Mouse (Mus musculus): Measurements from ENCODE around the gene Ccdc57. TPM values are rescaled to one million over a fixed set of nuclear protein-coding genes. Genes with fewer than 3 reads are reported as not detected.
"Not testable (repeated sequence)": the region's sequence is repeated elsewhere in the genome, so short reads cannot be mapped to it uniquely, and the experiment has no call there.

The Ccdc57 gene
- polyA plus RNA-seq, 1 experiment from 2014 or later, result 1.3 TPM

GRCm38 (mm10) chr11:120862819-120863218, 69.9 kb downstream of the Ccdc57 start:
- ATAC-seq, result no peak
- Histone ChIP-seq H3K4me2 (replicated peaks; ENCODE audit: low read depth) (no peak overlapping the region), H3K9me3 (ENCODE audit: control insufficient read depth) (no peaks in the 10 kb centered on the region), H3K4me1 (replicated peaks; ENCODE audit: control insufficient read depth, insufficient read depth, low read length) (no peaks in the 10 kb centered on the region), H3K27me3 (replicated peaks; ENCODE audit: control insufficient read depth, insufficient read depth, low read length) (no peaks in the 10 kb centered on the region), H3K27ac (ENCODE audit: low read depth, low read length) (no peak overlapping the region), H3K9ac (ENCODE audit: low read depth, low read length) (no peak overlapping the region), H3K36me3 (ENCODE audit: control insufficient read depth, insufficient read depth) (0 out of 2 replicates have a peak, but pooled peaks cover 21% of the 10 kb centered on the region), H3K4me3 (ENCODE audit: low read depth, low read length) (no peak overlapping the region)
- 80% methylated on average over 10 of the region's 10 CpGs for WGBS
- TF ChIP-seq CTCF (IDR thresholded peaks at IDR 0.05; ENCODE audit: low read depth), result no peak

- H3K9ac ChIP-seq (ENCODE audit: low read depth, low read length); H3K9me3 ChIP-seq (ENCODE audit: control insufficient read depth); H3K4me3 ChIP-seq (ENCODE audit: low read depth, low read length); H3K4me1 ChIP-seq (replicated peaks; ENCODE audit: control insufficient read depth, insufficient read depth, low read length); ATAC-seq; H3K4me2 ChIP-seq (replicated peaks; ENCODE audit: low read depth); H3K27me3 ChIP-seq (replicated peaks; ENCODE audit: control insufficient read depth, insufficient read depth, low read length); H3K27ac ChIP-seq (ENCODE audit: low read depth, low read length): not testable (repeated sequence)
- peaks cover 23% of the 10 kb centered on the region; the same call in 1 of the 2 replicates for H3K36me3 ChIP-seq (ENCODE audit: control insufficient read depth, insufficient read depth)
- WGBS, result 62% methylated on average over 3 of the region's 3 CpGs
Measured at GRCm38 (mm10) chr11:120855938-120856337, 76.7 kb downstream of the Ccdc57 start.

DNA sequence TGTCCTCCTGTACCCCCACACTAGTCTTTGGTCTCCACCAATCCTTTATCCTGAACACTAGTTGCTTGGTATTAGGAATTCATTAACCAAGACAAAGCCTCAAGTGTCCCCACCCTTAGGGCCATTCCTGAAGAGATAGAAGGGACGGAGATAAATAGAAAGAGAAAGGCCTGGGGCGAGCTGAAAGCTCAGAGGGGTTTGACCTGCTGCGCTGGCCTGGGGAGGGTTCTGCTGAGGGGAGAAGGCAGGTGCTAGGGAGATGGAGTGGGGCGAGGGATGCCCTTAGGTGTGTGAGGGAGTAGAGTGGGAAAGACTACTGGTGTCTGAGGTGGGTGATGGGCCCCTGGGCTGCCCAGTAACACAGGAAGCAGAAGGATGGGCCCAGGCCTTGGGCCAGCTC, 78.9 kb downstream of the Ccdc57 start:
- no peak for ATAC-seq

DNA sequence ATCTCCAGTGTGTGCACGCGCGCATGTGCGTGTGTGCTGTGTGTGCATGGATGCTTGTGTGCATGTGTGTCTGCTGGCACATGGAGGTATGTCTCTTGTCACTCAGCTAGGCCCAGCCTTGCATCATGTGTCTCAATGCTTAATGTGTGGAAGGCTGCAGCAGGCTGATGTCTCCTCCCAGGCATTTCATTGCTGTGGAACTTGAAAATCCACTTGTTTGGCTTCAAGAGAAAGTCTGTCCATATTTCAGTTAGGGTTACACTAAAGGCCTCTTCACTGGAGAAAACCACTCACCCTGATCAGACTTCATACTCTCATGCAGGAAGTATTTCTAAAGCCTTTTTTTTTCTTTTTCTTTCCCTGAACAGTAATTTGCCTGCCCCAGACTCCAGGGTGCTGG, 79.5 kb downstream of the Ccdc57 start:
- Histone ChIP-seq H3K9me3 (ENCODE audit: control insufficient read depth) (no peaks in the 10 kb centered on the region), H3K27ac (ENCODE audit: low read depth, low read length) (no peak overlapping the region), H3K4me2 (replicated peaks; ENCODE audit: low read depth) (no peak overlapping the region), H3K4me3 (ENCODE audit: low read depth, low read length) (no peak overlapping the region), H3K27me3 (replicated peaks; ENCODE audit: control insufficient read depth, insufficient read depth, low read length) (no peaks in the 10 kb centered on the region), H3K36me3 (ENCODE audit: control insufficient read depth, insufficient read depth) (peaks cover 4% of the 10 kb centered on the region; the same call in 1 of the 2 replicates), H3K4me1 (replicated peaks; ENCODE audit: control insufficient read depth, insufficient read depth, low read length) (peaks cover 4% of the 10 kb centered on the region; the same call in 1 of the 2 replicates), H3K9ac (ENCODE audit: low read depth, low read length) (no peak overlapping the region)
- 93% methylated on average over 4 of the region's 4 CpGs for WGBS
- no peak for TF ChIP-seq CTCF (IDR thresholded peaks at IDR 0.05; ENCODE audit: low read depth)
- ATAC-seq, result no peak

More for the DNA sequence above, 78.9 kb downstream of the Ccdc57 start:
- no peak overlapping the region for H3K4me3 ChIP-seq (ENCODE audit: low read depth, low read length)
- H3K36me3 ChIP-seq (ENCODE audit: control insufficient read depth, insufficient read depth), result peaks cover 11% of the 10 kb centered on the region; the same call in 1 of the 2 replicates
- H3K9me3 ChIP-seq (ENCODE audit: control insufficient read depth), result no peaks in the 10 kb centered on the region
- peaks cover 4% of the 10 kb centered on the region; the same call in 1 of the 2 replicates for H3K4me1 ChIP-seq (replicated peaks; ENCODE audit: control insufficient read depth, insufficient read depth, low read length)
- no peak overlapping the region for H3K27ac ChIP-seq (ENCODE audit: low read depth, low read length)
- WGBS, result 61% methylated on average over 4 of the region's 4 CpGs
- H3K27me3 ChIP-seq (replicated peaks; ENCODE audit: control insufficient read depth, insufficient read depth, low read length), result no peaks in the 10 kb centered on the region
- no peak overlapping the region for H3K9ac ChIP-seq (ENCODE audit: low read depth, low read length)
- H3K4me2 ChIP-seq (replicated peaks; ENCODE audit: low read depth), result no peak overlapping the region
- no peak for TF ChIP-seq CTCF (IDR thresholded peaks at IDR 0.05; ENCODE audit: low read depth)

DNA sequence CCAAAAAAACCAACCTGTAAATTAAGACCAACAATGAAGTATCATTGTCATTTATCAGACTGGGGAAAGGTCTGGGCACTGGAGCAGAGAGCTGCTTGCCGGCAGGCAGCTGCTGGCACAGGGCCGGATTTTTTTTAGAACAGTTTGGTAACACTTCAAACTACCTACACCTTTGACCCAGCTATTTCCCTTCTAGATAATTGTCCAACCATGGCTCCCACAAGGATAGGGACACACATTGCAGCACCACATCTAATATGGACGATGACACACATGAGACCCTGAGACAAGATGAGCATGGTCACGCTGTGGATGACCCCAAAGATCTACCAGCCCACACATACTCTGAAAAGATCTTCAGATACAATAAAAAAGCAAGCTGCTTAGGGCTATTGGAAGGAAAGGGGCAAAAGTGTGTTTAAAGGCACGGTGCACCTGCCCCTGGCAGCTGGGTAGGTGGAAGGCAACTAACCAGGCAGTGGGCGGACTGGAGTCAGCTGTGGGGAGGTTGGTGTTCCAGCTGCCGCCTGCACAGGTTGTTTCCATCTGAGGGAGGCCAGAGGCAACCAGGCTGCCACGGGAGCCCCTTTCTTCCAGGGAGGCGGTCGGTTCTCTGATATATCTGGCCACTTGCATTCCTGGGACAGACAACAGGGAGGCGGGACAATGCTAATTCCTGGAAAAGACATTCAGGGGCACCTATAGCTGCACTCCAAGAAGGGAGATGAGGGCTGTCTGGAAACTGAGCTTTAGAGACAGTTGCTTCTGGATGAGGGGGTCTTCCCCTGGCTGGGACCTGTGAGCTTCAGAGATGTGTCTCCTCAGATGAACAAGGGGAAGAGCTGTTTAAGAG, 80.4 kb downstream of the Ccdc57 start:
- H3K9ac ChIP-seq (ENCODE audit: low read depth, low read length), result no peak overlapping the region
- no peak overlapping the region for H3K4me2 ChIP-seq (replicated peaks; ENCODE audit: low read depth)
- no peak overlapping the region for H3K27ac ChIP-seq (ENCODE audit: low read depth, low read length)
- 55% methylated on average over 11 of the region's 11 CpGs for WGBS
- H3K9me3 ChIP-seq (ENCODE audit: control insufficient read depth), result no peaks in the 10 kb centered on the region
- H3K4me3 ChIP-seq (ENCODE audit: low read depth, low read length), result no peak overlapping the region
- H3K27me3 ChIP-seq (replicated peaks; ENCODE audit: control insufficient read depth, insufficient read depth, low read length), result no peaks in the 10 kb centered on the region
- no peaks in the 10 kb centered on the region; the same call in 1 of the 2 replicates for H3K36me3 ChIP-seq (ENCODE audit: control insufficient read depth, insufficient read depth)
- H3K4me1 ChIP-seq (replicated peaks; ENCODE audit: control insufficient read depth, insufficient read depth, low read length), result peaks cover 4% of the 10 kb centered on the region; the same call in 1 of the 2 replicates
- ATAC-seq, result no peak
- no peak for TF ChIP-seq CTCF (IDR thresholded peaks at IDR 0.05; ENCODE audit: low read depth)

DNA sequence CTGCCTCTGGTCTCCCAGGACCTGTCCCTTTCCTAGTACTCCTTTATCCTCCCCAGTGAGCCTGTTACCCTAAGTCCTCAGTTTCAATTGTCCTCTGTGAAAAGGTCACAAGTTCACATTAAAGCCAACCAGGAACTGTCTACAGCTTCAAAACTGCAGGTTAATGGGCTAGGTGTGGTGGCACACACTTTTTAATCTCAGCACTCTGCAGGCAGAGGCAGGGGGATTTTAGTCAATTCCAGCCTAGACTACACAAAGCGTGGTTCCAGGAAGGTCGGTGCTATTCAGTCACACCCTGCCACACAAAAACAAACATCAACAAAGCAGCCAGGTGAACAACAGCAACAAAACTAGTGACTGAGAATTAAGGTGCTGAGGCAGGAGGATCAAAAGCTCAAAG, 81.1 kb downstream of the Ccdc57 start:
- Histone ChIP-seq H3K4me1 (replicated peaks; ENCODE audit: control insufficient read depth, insufficient read depth, low read length) (peaks cover 4% of the 10 kb centered on the region; the same call in 1 of the 2 replicates), H3K9ac (ENCODE audit: low read depth, low read length) (no peak overlapping the region), H3K36me3 (ENCODE audit: control insufficient read depth, insufficient read depth) (no peaks in the 10 kb centered on the region; the same call in 1 of the 2 replicates), H3K27ac (ENCODE audit: low read depth, low read length) (no peak overlapping the region), H3K4me2 (replicated peaks; ENCODE audit: low read depth) (no peak overlapping the region), H3K9me3 (ENCODE audit: control insufficient read depth) (no peaks in the 10 kb centered on the region), H3K4me3 (ENCODE audit: low read depth, low read length) (no peak overlapping the region), H3K27me3 (replicated peaks; ENCODE audit: control insufficient read depth, insufficient read depth, low read length) (no peaks in the 10 kb centered on the region)
- WGBS, result 44% methylated on average over 2 of the region's 2 CpGs
- no peak for ATAC-seq
- TF ChIP-seq CTCF (IDR thresholded peaks at IDR 0.05; ENCODE audit: low read depth), result no peak
